Mouse (Mus musculus) forebrain, embryonic 16.5 days (tissue): ENCODE results near the gene Iqcn. TPM values are rescaled to one million over a fixed set of nuclear protein-coding genes. Genes with fewer than 3 reads are reported as not detected.

ENCODE experiments used
- ATAC-seq: fragments of 200-750 bp; cut with Nextera tagmentation; 2 replicates; pipeline ENCODE4 v1.8.0; 2017; ENCODE audit warnings: mild to moderate bottlenecking, moderate library complexity
- H3K27ac ChIP-seq: fragments of 300-500 bp; sonication (generic); 2 replicates; pipeline ENCODE4 v1.5.1; 2014; ENCODE audit warnings: low read length, control low read depth
- H3K27me3 ChIP-seq: fragments of 300-500 bp; sonication (generic); replicated peaks from 2 replicates; pipeline ENCODE4 v1.6.1; 2014; ENCODE audit warnings: low read length; ENCODE audit not compliant: control insufficient read depth, insufficient read depth
- H3K36me3 ChIP-seq: fragments of 300-500 bp; sonication (generic); 2 replicates; pipeline ENCODE4 v1.6.1; 2014; ENCODE audit not compliant: control insufficient read depth, insufficient read depth
- H3K4me1 ChIP-seq: fragments of 300-500 bp; sonication (generic); replicated peaks from 2 replicates; pipeline ENCODE4 v1.6.1; 2014; ENCODE audit warnings: low read length; ENCODE audit not compliant: control insufficient read depth, insufficient read depth
- H3K4me2 ChIP-seq: fragments of 300-500 bp; sonication (generic); 2 replicates; pipeline ENCODE4 v1.6.1; 2014; ENCODE audit warnings: mild to moderate bottlenecking, low read length, control low read depth
- H3K4me3 ChIP-seq: fragments of 300-500 bp; sonication (generic); replicated peaks from 2 replicates; pipeline ENCODE4 v1.5.1; 2014; ENCODE audit warnings: mild to moderate bottlenecking, low read length, control low read depth
- H3K9ac ChIP-seq: fragments of 300-500 bp; sonication (generic); replicated peaks from 2 replicates; pipeline ENCODE4 v1.6.1; 2014; ENCODE audit warnings: low read depth, low read length, control low read depth
- H3K9me3 ChIP-seq: fragments of 300-500 bp; sonication (generic); 2 replicates; pipeline ENCODE4 v1.6.1; 2016; ENCODE audit warnings: low read length; ENCODE audit not compliant: control insufficient read depth
- WGBS: fragments of 180-500 bp; shearing (Covaris S2); extraction: QIAGEN DNeasy Blood & Tissue Kit; methylation state at CpG from one replicate; pipeline ENCODE4 v1.1.7; 2014; 5-methylcytosine and 5-hydroxymethylcytosine counted together
- polyA plus RNA-seq: library from polyadenylated mRNA; unstranded; fragments of >200 nt; fragmentation: Nextera tagmentation; extraction: Ambion mirVana; gene quantifications from 2 replicates; pipeline ENCODE4 v1.2.1, GENCODE M21; 2015

Iqcn gene
- polyA plus RNA-seq, 1 experiment from 2014 or later = 0.14 TPM

DNA sequence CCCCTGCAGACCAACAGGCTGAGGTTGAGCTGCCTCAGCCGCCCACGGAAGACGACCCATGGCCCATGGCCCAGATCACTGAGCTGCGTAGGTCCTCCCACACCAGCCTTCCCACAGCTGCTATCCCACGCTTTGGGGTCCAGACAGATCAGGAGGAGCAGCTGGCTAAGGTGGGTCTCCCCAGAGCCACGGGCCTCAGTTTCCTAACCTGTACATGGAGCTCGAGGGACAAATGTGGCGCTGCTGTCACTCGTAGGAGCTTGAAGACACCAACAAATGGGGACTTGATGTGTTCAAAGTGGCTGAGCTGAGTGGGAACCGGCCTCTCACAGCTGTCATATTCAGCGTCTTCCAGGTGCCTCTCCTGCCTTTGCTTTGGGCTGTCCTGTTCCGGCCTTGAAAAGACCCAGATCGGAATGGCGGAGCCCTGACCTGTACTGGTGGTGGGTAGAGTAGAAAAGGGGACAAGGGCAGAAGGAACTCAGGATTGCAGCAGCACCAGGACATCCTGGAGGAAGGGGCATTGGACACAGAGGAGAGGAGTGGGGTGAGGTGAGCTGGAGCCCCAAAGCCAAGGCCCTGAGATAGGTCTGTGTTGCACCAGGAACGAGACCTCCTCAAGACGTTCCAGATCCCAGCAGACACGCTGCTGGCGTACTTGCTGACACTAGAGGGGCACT is 44.1 kb downstream of the Iqcn start:
- Histone ChIP-seq H3K4me3 (no peak overlapping the region), H3K4me2 (no peak overlapping the region), H3K9ac (no peak overlapping the region), H3K9me3 (no peaks in the 10 kb centered on the region; the same call in 1 of the 2 replicates), H3K4me1 (peaks cover 15% of the 10 kb centered on the region), H3K27me3 (peaks cover 37% of the 10 kb centered on the region), H3K36me3 (no peaks in the 10 kb centered on the region), H3K27ac (no peak overlapping the region)
- ATAC-seq = no peak
- 86% methylated on average over 18 of the region's 18 CpGs for WGBS

DNA sequence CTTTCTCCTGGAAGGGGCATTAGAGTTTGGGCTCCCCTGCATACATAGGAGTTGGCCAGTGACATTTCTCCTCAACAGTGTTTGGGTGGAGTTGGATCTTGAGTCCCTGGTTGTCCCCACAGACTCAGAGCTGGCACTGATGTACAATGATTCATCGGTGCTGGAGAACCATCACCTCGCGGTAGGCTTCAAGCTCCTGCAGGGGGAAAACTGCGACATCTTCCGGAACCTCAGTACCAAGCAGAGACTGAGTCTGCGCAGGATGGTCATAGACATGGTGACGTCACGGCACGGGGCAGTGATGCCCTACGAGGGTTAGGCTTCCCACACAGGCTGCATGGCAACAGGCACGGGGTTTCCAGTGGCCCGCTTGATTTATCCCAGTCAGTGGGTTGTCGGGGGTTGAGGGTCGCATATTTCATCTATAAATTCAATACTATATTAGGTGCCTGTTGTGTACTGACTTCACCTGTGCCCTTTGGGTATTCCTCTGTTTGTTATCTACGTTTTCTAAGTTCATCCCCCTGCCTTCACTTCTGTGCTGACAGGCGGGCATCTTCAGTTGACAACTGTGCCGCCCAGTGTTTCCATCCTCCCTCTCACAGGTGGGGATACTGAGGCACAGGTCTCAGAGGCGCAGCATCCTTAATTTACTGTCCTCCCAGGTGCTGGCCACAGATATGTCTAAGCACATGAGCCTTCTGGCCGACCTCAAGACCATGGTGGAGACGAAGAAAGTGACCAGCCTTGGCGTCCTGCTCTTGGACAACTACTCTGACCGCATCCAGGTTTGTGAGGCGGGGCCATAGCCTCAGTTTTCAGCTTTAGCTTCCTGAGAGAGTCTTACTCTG is 45.2 kb downstream of the Iqcn start:
- Histone ChIP-seq H3K36me3 (no peaks in the 10 kb centered on the region), H3K9me3 (no peaks in the 10 kb centered on the region; the same call in 1 of the 2 replicates), H3K4me2 (no peak overlapping the region), H3K4me3 (no peak overlapping the region), H3K27me3 (peaks cover 26% of the 10 kb centered on the region), H3K27ac (no peak overlapping the region), H3K9ac (no peak overlapping the region), H3K4me1 (peaks cover 11% of the 10 kb centered on the region)
- no peak for ATAC-seq
- 88% methylated on average over 23 of the region's 23 CpGs for WGBS

DNA sequence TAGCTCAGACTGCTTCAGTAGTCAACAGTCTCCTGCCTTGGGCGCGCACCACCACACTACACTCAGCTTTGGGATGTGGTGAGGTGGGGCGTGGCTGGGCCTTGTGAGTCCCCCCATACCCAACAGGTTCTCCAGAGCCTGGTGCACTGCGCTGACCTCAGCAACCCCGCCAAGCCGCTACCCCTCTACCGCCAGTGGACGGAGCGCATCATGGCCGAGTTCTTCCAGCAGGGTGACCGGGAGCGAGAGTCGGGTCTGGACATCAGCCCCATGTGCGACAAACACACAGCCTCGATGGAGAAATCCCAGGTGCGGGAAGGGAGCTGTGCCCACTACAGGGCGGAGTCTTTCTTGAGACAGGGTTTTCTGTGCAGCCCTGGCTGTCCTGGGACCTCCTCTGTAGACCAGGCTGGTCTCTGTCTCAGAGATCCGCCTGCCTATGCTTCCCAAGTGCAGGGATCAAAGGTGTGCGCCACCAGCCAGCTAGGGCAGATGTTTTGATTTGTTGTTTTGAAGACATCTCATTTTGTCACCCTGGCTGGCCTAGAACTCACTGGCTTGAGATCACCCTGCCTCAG is 45.9 kb downstream of the Iqcn start:
- H3K9me3 ChIP-seq = no peaks in the 10 kb centered on the region; the same call in 1 of the 2 replicates
- no peaks in the 10 kb centered on the region for H3K36me3 ChIP-seq
- peaks cover 18% of the 10 kb centered on the region for H3K27me3 ChIP-seq
- H3K4me2 ChIP-seq = no peak overlapping the region
- H3K4me1 ChIP-seq = peaks cover 4% of the 10 kb centered on the region
- 86% methylated on average over 19 of the region's 19 CpGs for WGBS
- H3K27ac ChIP-seq = no peak overlapping the region
- H3K4me3 ChIP-seq = no peak overlapping the region
- no peak overlapping the region for H3K9ac ChIP-seq
- ATAC-seq = no peak

DNA sequence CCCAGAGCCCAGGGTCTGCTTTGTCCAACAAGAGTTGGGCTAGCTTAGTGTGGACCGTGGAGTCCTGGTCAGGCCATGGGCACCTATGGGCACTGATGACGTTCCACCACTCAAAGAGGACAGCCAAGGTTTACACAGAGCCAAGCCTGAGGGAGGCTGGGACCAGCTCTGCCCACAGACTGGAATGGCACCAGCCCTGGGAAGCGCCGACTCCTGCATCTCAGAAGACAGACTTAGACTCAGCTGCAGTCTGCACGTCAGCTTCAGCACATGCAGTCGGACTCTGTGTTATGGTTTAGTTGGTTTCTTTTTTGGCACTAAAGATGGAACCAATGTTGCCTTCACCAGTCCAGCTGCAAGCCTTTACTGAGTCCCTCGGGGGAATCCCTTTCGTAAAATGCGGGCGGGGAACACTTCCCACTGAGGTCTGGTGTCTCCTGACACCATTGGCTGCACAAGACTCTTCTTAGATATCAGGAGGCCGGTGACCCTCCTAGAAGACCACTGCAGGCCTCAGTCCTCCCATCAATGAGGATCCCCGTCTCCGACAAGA is 46.9 kb downstream of the Iqcn start:
- Histone ChIP-seq H3K9ac (no peak overlapping the region), H3K9me3 (no peaks in the 10 kb centered on the region), H3K4me2 (no peak overlapping the region), H3K27ac (no peak overlapping the region), H3K27me3 (peaks cover 9% of the 10 kb centered on the region), H3K4me3 (no peak overlapping the region), H3K4me1 (peaks cover 4% of the 10 kb centered on the region), H3K36me3 (no peaks in the 10 kb centered on the region)
- no peak for ATAC-seq
- 85% methylated on average over 13 of the region's 13 CpGs for WGBS

DNA sequence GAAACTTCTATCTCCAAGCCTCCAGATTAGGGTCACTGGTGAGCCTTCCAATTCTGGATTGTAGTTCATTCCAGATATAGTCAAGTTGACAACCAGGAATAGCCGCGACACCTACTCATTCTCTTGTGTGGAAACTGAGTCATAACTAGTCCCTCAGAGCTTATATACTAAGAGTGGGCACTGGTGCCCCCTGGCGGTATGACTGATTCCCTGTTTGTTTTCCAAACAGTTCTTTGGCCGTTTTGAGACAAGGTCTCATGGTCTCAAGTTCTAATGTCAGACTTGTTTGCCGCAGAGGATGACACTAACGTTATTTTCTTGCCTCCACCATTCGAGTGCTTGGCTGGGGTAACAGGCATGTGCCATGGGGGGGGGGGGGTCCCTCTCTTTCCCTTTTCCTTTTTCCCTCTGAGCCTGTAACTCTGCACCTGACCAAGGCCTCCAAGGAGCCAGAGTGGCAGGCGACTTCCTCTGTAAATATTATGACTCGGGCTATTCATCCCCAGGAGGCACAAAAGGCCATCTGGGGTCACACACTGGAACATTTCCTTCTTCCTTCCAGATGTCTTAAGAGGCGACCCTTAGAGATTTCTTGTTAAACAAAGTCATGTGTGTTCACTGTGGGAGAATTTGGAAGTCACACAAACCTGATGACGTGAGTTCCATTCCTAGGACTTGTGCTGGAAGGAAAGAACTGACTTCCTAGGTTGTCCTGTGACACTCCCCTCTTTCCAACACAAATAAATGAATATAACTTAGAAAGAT is 48.9 kb downstream of the Iqcn start:
- H3K9me3 ChIP-seq = no peaks in the 10 kb centered on the region
- H3K36me3 ChIP-seq = peaks cover 4% of the 10 kb centered on the region; the same call in 1 of the 2 replicates
- no peak overlapping the region for H3K4me2 ChIP-seq
- peaks cover 16% of the 10 kb centered on the region for H3K4me1 ChIP-seq
- no peak for ATAC-seq
- H3K9ac ChIP-seq = no peak overlapping the region
- peaks cover 4% of the 10 kb centered on the region; the same call in 1 of the 2 replicates for H3K27me3 ChIP-seq
- H3K4me3 ChIP-seq = no peak overlapping the region
- 40% methylated on average over 11 of the region's 11 CpGs for WGBS
- no peak overlapping the region for H3K27ac ChIP-seq

DNA sequence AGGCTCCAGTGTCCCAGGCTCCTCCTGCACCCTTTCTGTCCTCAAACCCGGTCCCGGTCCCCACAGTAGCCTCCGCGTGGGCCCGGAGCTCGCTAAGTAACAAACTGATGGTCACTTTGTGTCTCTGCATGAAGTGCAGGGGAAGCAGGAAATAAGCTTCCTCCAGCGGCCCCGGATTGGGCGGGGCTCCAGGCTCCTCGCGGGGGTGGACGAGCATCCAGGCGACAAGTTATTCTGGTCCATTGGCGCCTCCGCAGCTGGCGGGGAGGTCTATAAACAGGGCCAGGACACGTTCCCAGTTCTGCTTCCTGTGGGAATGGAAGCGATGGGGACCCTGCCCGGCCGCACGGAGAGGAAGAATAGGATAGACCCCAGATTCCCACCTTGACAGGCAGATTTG is 49.9 kb downstream of the Iqcn start:
- 41% methylated on average over 21 of the region's 21 CpGs for WGBS
- Histone ChIP-seq H3K27me3 (peaks cover under 1% of the 10 kb centered on the region; the same call in 1 of the 2 replicates), H3K9me3 (no peaks in the 10 kb centered on the region), H3K27ac (0 out of 2 replicates have a peak overlapping the region, but pooled peaks have one; percentile 5), H3K9ac (no peak overlapping the region), H3K4me1 (peaks cover 26% of the 10 kb centered on the region), H3K4me3 (no peak overlapping the region), H3K4me2 (no peak overlapping the region), H3K36me3 (peaks cover 4% of the 10 kb centered on the region; the same call in 1 of the 2 replicates)
- no peak for ATAC-seq

DNA sequence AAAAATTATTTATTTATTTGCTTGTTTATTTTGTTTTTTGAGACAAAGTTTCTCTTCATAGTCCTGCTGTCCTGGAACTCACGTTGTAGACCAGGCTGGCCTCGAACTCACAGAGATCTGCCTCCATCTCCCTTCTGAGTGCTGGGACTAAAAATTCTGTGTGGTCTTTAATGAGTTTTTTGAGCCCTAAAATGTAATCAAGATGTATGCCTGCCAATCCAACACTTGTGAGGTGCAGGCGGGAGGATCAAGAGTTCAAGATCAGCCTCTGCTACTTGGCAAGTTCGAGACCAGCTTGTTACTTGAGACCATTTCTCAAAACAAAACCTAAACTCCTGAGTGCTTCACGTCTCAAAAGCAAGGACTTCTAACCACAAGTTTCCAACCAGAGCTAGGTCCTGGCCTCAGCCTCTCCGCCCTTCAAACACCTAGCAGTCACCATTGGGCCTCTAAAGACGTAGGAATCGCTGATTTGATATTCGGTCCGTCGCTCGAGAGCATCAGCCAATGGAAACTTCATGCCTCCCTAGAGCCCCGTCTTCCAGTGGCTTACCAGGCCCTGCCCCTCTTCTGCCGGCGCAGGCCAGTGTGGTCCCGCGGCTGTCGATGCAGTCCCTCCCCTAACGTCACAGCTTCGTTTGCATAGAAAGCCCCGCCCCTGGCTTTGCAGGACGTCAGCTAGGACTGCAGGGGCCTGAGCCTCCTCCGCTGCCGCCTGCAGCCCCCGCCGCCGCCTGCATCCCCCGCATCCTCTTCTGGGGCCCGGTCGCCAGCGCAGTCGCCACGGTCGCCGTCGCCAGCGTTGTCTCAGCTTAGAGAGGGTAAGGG is 51.0 kb downstream of the Iqcn start, which contains the start of gene Rab3a:
Rab3a (plus strand) TSS at position 637 of the 828 bp plus-strand sequence.
- peak within 1 kb of the TSS; percentile 77 for H3K9ac ChIP-seq
- H3K4me3 ChIP-seq = peak within 1 kb of the TSS; percentile 56
- H3K4me1 ChIP-seq = peaks cover 37% of the 10 kb centered on the region
- peaks cover 7% of the 10 kb centered on the region; the same call in 1 of the 2 replicates for H3K36me3 ChIP-seq
- WGBS = 8% methylated on average over 37 of the region's 37 CpGs
- peak; percentile 98 for ATAC-seq
- H3K4me2 ChIP-seq = peak within 1 kb of the TSS; percentile 76
- H3K27ac ChIP-seq = peak within 1 kb of the TSS; percentile 71
- H3K27me3 ChIP-seq = no peaks in the 10 kb centered on the region
- no peaks in the 10 kb centered on the region for H3K9me3 ChIP-seq
